19 mouse cellular contexts compared by ENCODE assay signal in genomic region chr6:38215448-38216110, GRCm38 (mm10). TPM values are rescaled to one million over a fixed set of nuclear protein-coding genes. Genes with fewer than 3 reads are reported as not detected.
DNase-seq lines count a peak whose midpoint lies in the region; ATAC-seq and TF ChIP-seq lines count a peak whose summit lies in the region.
"Had no signal": no experiment of that assay in that cellular context is flagged by ENCODE, and none has a peak within 500 bp of the region (broad histone marks: within the 10 kb centered on the region; RNA-seq: fewer than 3 reads in every experiment).

No protein-coding gene starts in this region.

- TF ChIP-seq POLR2A in brain, embryonic 14.5 days (IDR thresholded peaks at IDR 0.05; ENCODE audit: borderline replicate concordance, extremely low read depth, insufficient read depth, insufficient read length, poor library complexity, severe bottlenecking), result no peak

- peak overlapping the region; percentile 46; the same call in 1 of the 2 replicates for H3K27ac ChIP-seq in forebrain, embryonic 12.5 days
- H3K27ac ChIP-seq in forebrain, embryonic 11.5 days (ENCODE audit: low read depth, low read length), result no peak overlapping the region
- peak overlapping the region; percentile 80 for H3K27ac ChIP-seq in layer of hippocampus, adult 2 months
- H3K27ac ChIP-seq in forebrain, postnatal 0 days (ENCODE audit: low read depth, low read length), result no peak overlapping the region
- no peak overlapping the region for H3K27ac ChIP-seq in left cerebral cortex, adult 2 months
- H3K27ac ChIP-seq: embryonic facial prominence, embryonic 10.5 days; heart, embryonic 10.5 days; hindbrain, embryonic 13.5 days; hindbrain, postnatal 0 days had no signal

- ATAC-seq in forebrain, embryonic 12.5 days (ENCODE audit: low FRiP score), result no peak
- no peak; the same call in 1 of the 2 replicates for ATAC-seq in forebrain, embryonic 11.5 days (replicated peaks; ENCODE audit: low FRiP score)
- ATAC-seq in forebrain, postnatal 0 days, result peak; percentile 59
- ATAC-seq: CD4-positive, CD25-positive, alpha-beta regulatory T cell, adult 4 months; hindbrain, postnatal 0 days had no signal

- no peak overlapping the region for H3K4me2 ChIP-seq in forebrain, embryonic 12.5 days
- no peak overlapping the region for H3K4me2 ChIP-seq in forebrain, embryonic 11.5 days (ENCODE audit: low read depth, low read length, severe bottlenecking)
- H3K4me2 ChIP-seq in forebrain, postnatal 0 days (ENCODE audit: low read depth), result no peak overlapping the region
- H3K4me2 ChIP-seq: hindbrain, embryonic 13.5 days had no signal

- DNase-seq in forebrain, embryonic 11.5 days (ENCODE audit: low spot score), result no peak
- no peak for DNase-seq in layer of hippocampus, adult 2 months (ENCODE audit: low spot score in 2 of 2)
- no peak for DNase-seq in layer of hippocampus, adult 9-10 months (ENCODE audit: low spot score)
- DNase-seq in brain, embryonic 14.5 days (ENCODE audit: low read depth), result peak; percentile 53
- no peak for DNase-seq in forebrain, postnatal 0 days
- DNase-seq in left cerebral cortex, adult 2 months (ENCODE audit: extremely low spot score in 1 of 2, low spot score in 2 of 2), result no peak
- DNase-seq: adrenal gland, postnatal 10 days; B cell, adult 2 months; cerebellum, adult 2 months; cerebellum, postnatal 10 days; gastrocnemius, postnatal 36 days; heart, adult 18-20 months; heart, postnatal 10 days had no signal

- no peaks in the 10 kb centered on the region for H3K27me3 ChIP-seq in forebrain, embryonic 12.5 days
- no peaks in the 10 kb centered on the region for H3K27me3 ChIP-seq in forebrain, embryonic 11.5 days (ENCODE audit: control insufficient read depth, insufficient read depth, low read length)
- H3K27me3 ChIP-seq in forebrain, postnatal 0 days (ENCODE audit: insufficient read depth, low read length), result no peaks in the 10 kb centered on the region
- H3K27me3 ChIP-seq: hindbrain, embryonic 13.5 days had no signal

- no peak for TF ChIP-seq CTCF in layer of hippocampus, adult 2 months (conservative IDR thresholded peaks at IDR 0.05)
- TF ChIP-seq CTCF in brain, embryonic 14.5 days (IDR thresholded peaks at IDR 0.05; ENCODE audit: borderline replicate concordance, extremely low read depth, insufficient read depth, insufficient read length), result no peak
- TF ChIP-seq CTCF in forebrain, postnatal 0 days (IDR thresholded peaks at IDR 0.05; ENCODE audit: low read depth), result no peak
- no peak for TF ChIP-seq CTCF in left cerebral cortex, adult 2 months (IDR thresholded peaks at IDR 0.05)

- intact Hi-C loops in left cerebral cortex, adult 2 months (cut with DNase I), result no loop called here

- 55% methylated on average over 14 of the region's 14 CpGs for WGBS in forebrain, embryonic 12.5 days
- 73% methylated on average over 14 of the region's 14 CpGs for WGBS in forebrain, embryonic 11.5 days
- WGBS in forebrain, postnatal 0 days, result 36% methylated on average over 14 of the region's 14 CpGs

- no peak overlapping the region for H3K4me3 ChIP-seq in forebrain, embryonic 12.5 days (replicated peaks)
- H3K4me3 ChIP-seq in forebrain, embryonic 11.5 days (ENCODE audit: low read depth, low read length), result no peak overlapping the region
- no peak overlapping the region; the same call in 1 of the 2 replicates for H3K4me3 ChIP-seq in layer of hippocampus, adult 2 months
- H3K4me3 ChIP-seq in forebrain, postnatal 0 days (ENCODE audit: low read depth, low read length), result no peak overlapping the region
- no peak overlapping the region for H3K4me3 ChIP-seq in left cerebral cortex, adult 2 months
- H3K4me3 ChIP-seq: embryonic facial prominence, embryonic 10.5 days; heart, embryonic 10.5 days; hindbrain, embryonic 13.5 days had no signal

- H3K4me1 ChIP-seq in forebrain, embryonic 12.5 days, result peaks cover 9% of the 10 kb centered on the region
- H3K4me1 ChIP-seq in forebrain, embryonic 11.5 days (replicated peaks; ENCODE audit: control insufficient read depth, insufficient read depth, low read length), result no peaks in the 10 kb centered on the region
- H3K4me1 ChIP-seq in forebrain, postnatal 0 days (ENCODE audit: insufficient read depth), result no peaks in the 10 kb centered on the region
- H3K4me1 ChIP-seq: embryonic facial prominence, embryonic 10.5 days; heart, embryonic 10.5 days had no signal

- no peak overlapping the region for H3K9ac ChIP-seq in forebrain, embryonic 12.5 days
- H3K9ac ChIP-seq in forebrain, embryonic 11.5 days (ENCODE audit: low read length), result no peak overlapping the region
- H3K9ac ChIP-seq in forebrain, postnatal 0 days, result no peak overlapping the region
- H3K9ac ChIP-seq: hindbrain, embryonic 13.5 days had no signal

- H3K9me3 ChIP-seq in forebrain, embryonic 12.5 days, result peaks cover 7% of the 10 kb centered on the region
- H3K9me3 ChIP-seq in forebrain, embryonic 11.5 days (ENCODE audit: control insufficient read depth, low read length), result peaks cover 2% of the 10 kb centered on the region; the same call in 1 of the 2 replicates
- H3K9me3 ChIP-seq in forebrain, postnatal 0 days (ENCODE audit: low read length), result no peaks in the 10 kb centered on the region

- H3K36me3 ChIP-seq in forebrain, embryonic 12.5 days (replicated peaks), result no peaks in the 10 kb centered on the region; the same call in 1 of the 2 replicates
- H3K36me3 ChIP-seq in forebrain, embryonic 11.5 days (ENCODE audit: control insufficient read depth, insufficient read depth, low read length), result no peaks in the 10 kb centered on the region
- H3K36me3 ChIP-seq in forebrain, postnatal 0 days (ENCODE audit: insufficient read depth), result no peaks in the 10 kb centered on the region
- H3K36me3 ChIP-seq: heart, embryonic 10.5 days had no signal

RNA-seq across cellular contexts. Expression of gene D630045J12Rik, which starts 38.2 kb away (rescaled TPM):
- 13.0 and 13.6 TPM in 2 replicates for polyA plus RNA-seq in forebrain, embryonic 12.5 days (2016; fragmentation: Nextera tagmentation; extraction: Ambion mirVana)
- 13.4 and 15.0 TPM in 2 replicates for polyA plus RNA-seq in forebrain, embryonic 11.5 days (2014; fragmentation: Nextera tagmentation; extraction: Ambion mirVana)
- total RNA-seq in layer of hippocampus, adult 2 months (2021), result 10 to 100 TPM; 37.1 to 37.4 TPM
- 34.9 and 50.5 TPM in 2 replicates for polyA plus RNA-seq in brain, embryonic 14.5 days (2012; rRNA removed)
- 33.7 and 38.7 TPM in 2 replicates for total RNA-seq in forebrain, postnatal 0 days (2014; rRNA removed)
- 7.7 and 11.4 TPM in 2 replicates for polyA plus RNA-seq in forebrain, postnatal 0 days (2015; fragmentation: Nextera tagmentation; extraction: Ambion mirVana)
- 10 to 100 TPM; 46.0 to 49.9 TPM for total RNA-seq in left cerebral cortex, adult 2 months (2021)

Comparison
In these comparisons a context has a peak if more than half of its experiments do, and no peak if none do; other contexts are left out.
1. H3K27ac ChIP-seq: peak in forebrain, embryonic 12.5 days (single experiment) and layer of hippocampus, adult 2 months (single experiment); none in forebrain, embryonic 11.5 days (single experiment), forebrain, postnatal 0 days (single experiment) and left cerebral cortex, adult 2 months (single experiment).